Mouse (Mus musculus): ENCODE results near the gene Cby1.

Gene Cby1

GRCm38 (mm10) chr15:79697011-79697410 is 38.0 kb downstream of the Cby1 start:
- DNase-seq (ENCODE audit: extremely low read depth, low read depth): no peak

- DNase-seq (ENCODE audit: extremely low read depth, low read depth): no peak
Observed at GRCm38 (mm10) chr15:79697558-79698187, 38.7 kb downstream of the Cby1 start.

DNA sequence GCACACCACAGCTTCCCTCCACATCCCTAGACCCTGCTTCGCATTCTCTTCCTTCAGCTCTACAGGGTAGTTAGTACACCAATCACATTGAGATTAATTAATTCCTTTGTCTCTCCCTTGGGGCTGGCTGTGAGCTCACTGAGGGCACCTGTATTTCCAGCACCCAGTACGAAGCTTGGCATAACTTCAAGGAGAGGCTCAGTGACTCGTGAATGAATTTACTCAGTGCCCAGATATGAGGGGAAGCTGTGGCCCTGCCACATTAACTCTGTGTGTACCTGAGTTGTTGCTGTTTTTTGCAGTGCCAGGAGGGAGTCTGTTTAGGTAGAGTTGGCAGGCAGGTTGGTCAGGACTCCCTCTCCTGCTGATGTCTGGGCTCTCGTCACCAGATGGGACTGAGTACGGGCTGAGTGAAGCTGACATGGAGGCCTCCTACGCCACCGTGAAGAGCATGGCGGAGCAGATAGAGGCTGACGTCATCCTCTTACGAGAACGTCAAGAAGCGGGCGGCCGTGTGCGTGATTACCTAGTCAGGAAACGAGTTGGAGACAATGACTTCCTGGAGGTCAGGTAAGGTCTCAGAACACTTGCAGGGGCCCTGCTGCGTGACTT is 47.7 kb downstream of the Cby1 start:
- no peak for DNase-seq (ENCODE audit: extremely low read depth, low read depth)

DNA sequence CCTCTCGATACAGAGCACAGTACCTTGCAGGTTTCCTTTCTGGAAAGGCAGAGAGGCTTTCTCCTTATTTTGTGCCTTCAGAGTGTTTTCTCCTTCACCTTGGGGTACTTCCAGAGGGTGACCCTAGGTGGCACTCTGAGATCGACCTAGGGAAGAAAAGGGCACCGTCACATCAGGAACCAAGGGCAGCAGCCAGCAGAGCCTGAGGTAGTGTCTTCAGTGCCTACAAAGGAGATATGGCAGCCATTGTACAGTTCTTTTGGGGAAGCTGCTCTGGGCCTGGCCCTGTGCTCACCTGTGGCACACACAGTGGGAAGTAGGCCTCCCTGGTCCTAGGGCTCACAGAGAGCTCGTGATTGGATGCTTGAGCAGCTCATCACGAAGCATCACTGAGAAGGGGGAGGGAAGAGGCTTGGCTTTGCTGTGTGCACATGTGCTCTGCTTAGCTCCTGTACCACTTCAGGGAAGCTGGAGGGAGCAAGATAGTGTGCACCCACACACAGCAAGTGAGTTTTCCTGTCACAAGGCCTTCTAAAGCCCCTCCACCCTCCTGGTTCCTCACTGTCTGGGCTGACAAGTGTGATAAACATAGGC is 49.3 kb downstream of the Cby1 start:
- DNase-seq (ENCODE audit: extremely low read depth, low read depth): no peak

GRCm38 (mm10) chr15:79715646-79716045 is 56.6 kb downstream of the Cby1 start:
- DNase-seq (ENCODE audit: extremely low read depth, low read depth): no peak

- DNase-seq (ENCODE audit: extremely low read depth, low read depth): no peak
Observed at GRCm38 (mm10) chr15:79716710-79717109, 57.7 kb downstream of the Cby1 start.
